Mouse (Mus musculus): ENCODE measurements around the gene Cd244a. TPM values are rescaled to one million over a fixed set of nuclear protein-coding genes. Genes with fewer than 3 reads are reported as not detected.
A peak's percentile ranks its signal among the peaks of the same experiment; 100 is the strongest.

Gene Cd244a
- total and polyA plus RNA-seq, 2 experiments from 2014 or later, result 0.05 TPM; not detected in 1

- Histone ChIP-seq H3K9ac (replicated peaks; ENCODE audit: low read length) (no peak overlapping the region), H3K36me3 (ENCODE audit: insufficient read depth, low read length) (no peaks in the 10 kb centered on the region), H3K4me3 (ENCODE audit: low read length) (no peak overlapping the region), H3K4me1 (ENCODE audit: insufficient read depth, low read length) (no peaks in the 10 kb centered on the region), H3K4me2 (ENCODE audit: low read depth, low read length) (no peak overlapping the region), H3K27ac (no peak overlapping the region), H3K27me3 (ENCODE audit: insufficient read depth, low read length) (no peaks in the 10 kb centered on the region), H3K9me3 (ENCODE audit: low read length) (no peaks in the 10 kb centered on the region)
- ATAC-seq, result no peak
- 82% methylated on average over 3 of the region's 3 CpGs for WGBS
- no peak for DNase-seq (ENCODE audit: low spot score)
- no peak for TF ChIP-seq CTCF (IDR thresholded peaks at IDR 0.05; ENCODE audit: low read depth)
Observed at GRCm38 (mm10) chr1:171627801-171628200, 68.8 kb downstream of the Cd244a start.

- WGBS, result 76% methylated on average over 6 of the region's 6 CpGs
- no peaks in the 10 kb centered on the region for H3K36me3 ChIP-seq (ENCODE audit: insufficient read depth, low read length)
- H3K9ac ChIP-seq (replicated peaks; ENCODE audit: low read length), result no peak overlapping the region
- DNase-seq (ENCODE audit: low spot score) (no peak), ATAC-seq (no peak)
- H3K27ac ChIP-seq, result no peak overlapping the region
- H3K4me3 ChIP-seq (ENCODE audit: low read length), result no peak overlapping the region
- no peaks in the 10 kb centered on the region for H3K27me3 ChIP-seq (ENCODE audit: insufficient read depth, low read length)
- no peak overlapping the region for H3K4me2 ChIP-seq (ENCODE audit: low read depth, low read length)
- H3K9me3 ChIP-seq (ENCODE audit: low read length), result no peaks in the 10 kb centered on the region
- H3K4me1 ChIP-seq (ENCODE audit: insufficient read depth, low read length), result no peaks in the 10 kb centered on the region
- TF ChIP-seq CTCF (IDR thresholded peaks at IDR 0.05; ENCODE audit: low read depth), result no peak
Observed at GRCm38 (mm10) chr1:171629168-171629567, 70.2 kb downstream of the Cd244a start.

GRCm38 (mm10) chr1:171630041-171630440 is 71.0 kb downstream of the Cd244a start:
- no peaks in the 10 kb centered on the region for H3K9me3 ChIP-seq (ENCODE audit: low read length)
- H3K4me2 ChIP-seq (ENCODE audit: low read depth, low read length), result no peak overlapping the region
- no peak for DNase-seq (ENCODE audit: low spot score)
- no peak overlapping the region for H3K27ac ChIP-seq
- no peak overlapping the region for H3K4me3 ChIP-seq (ENCODE audit: low read length)
- WGBS, result 81% methylated on average over 7 of the region's 7 CpGs
- no peak for TF ChIP-seq CTCF (IDR thresholded peaks at IDR 0.05; ENCODE audit: low read depth)
- H3K36me3 ChIP-seq (ENCODE audit: insufficient read depth, low read length), result no peaks in the 10 kb centered on the region
- no peak overlapping the region for H3K9ac ChIP-seq (replicated peaks; ENCODE audit: low read length)
- no peaks in the 10 kb centered on the region for H3K4me1 ChIP-seq (ENCODE audit: insufficient read depth, low read length)
- ATAC-seq, result no peak
- no peaks in the 10 kb centered on the region for H3K27me3 ChIP-seq (ENCODE audit: insufficient read depth, low read length)

- Histone ChIP-seq H3K4me2 (ENCODE audit: low read depth, low read length) (no peak overlapping the region), H3K36me3 (ENCODE audit: insufficient read depth, low read length) (no peaks in the 10 kb centered on the region), H3K27me3 (ENCODE audit: insufficient read depth, low read length) (no peaks in the 10 kb centered on the region), H3K9ac (replicated peaks; ENCODE audit: low read length) (no peak overlapping the region), H3K4me3 (ENCODE audit: low read length) (no peak overlapping the region), H3K9me3 (ENCODE audit: low read length) (no peaks in the 10 kb centered on the region), H3K4me1 (ENCODE audit: insufficient read depth, low read length) (no peaks in the 10 kb centered on the region), H3K27ac (no peak overlapping the region)
- DNase-seq (ENCODE audit: low spot score) (peak; percentile 7), ATAC-seq (no peak)
- TF ChIP-seq CTCF (IDR thresholded peaks at IDR 0.05; ENCODE audit: low read depth), result no peak
- WGBS, result 61% methylated on average over 4 of the region's 4 CpGs
Observed at GRCm38 (mm10) chr1:171630912-171631311, 71.9 kb downstream of the Cd244a start.

GRCm38 (mm10) chr1:171631447-171631846 is 72.5 kb downstream of the Cd244a start:
- ATAC-seq (no peak), DNase-seq (ENCODE audit: low spot score) (peak; percentile 13)
- Histone ChIP-seq H3K27me3 (ENCODE audit: insufficient read depth, low read length) (no peaks in the 10 kb centered on the region), H3K9ac (replicated peaks; ENCODE audit: low read length) (no peak overlapping the region), H3K4me2 (ENCODE audit: low read depth, low read length) (no peak overlapping the region), H3K4me1 (ENCODE audit: insufficient read depth, low read length) (no peaks in the 10 kb centered on the region), H3K4me3 (ENCODE audit: low read length) (no peak overlapping the region), H3K27ac (no peak overlapping the region), H3K36me3 (ENCODE audit: insufficient read depth, low read length) (no peaks in the 10 kb centered on the region), H3K9me3 (ENCODE audit: low read length) (no peaks in the 10 kb centered on the region)
- no peak for TF ChIP-seq CTCF (IDR thresholded peaks at IDR 0.05; ENCODE audit: low read depth)
- WGBS, result 60% methylated on average over 2 of the region's 2 CpGs

- H3K27me3 ChIP-seq (ENCODE audit: insufficient read depth, low read length), result no peaks in the 10 kb centered on the region
- DNase-seq (ENCODE audit: low spot score) (no peak), ATAC-seq (no peak)
- H3K4me3 ChIP-seq (ENCODE audit: low read length), result no peak overlapping the region
- H3K4me2 ChIP-seq (ENCODE audit: low read depth, low read length), result no peak overlapping the region
- WGBS, result 70% methylated on average over 6 of the region's 6 CpGs
- H3K36me3 ChIP-seq (ENCODE audit: insufficient read depth, low read length), result no peaks in the 10 kb centered on the region
- no peak for TF ChIP-seq CTCF (IDR thresholded peaks at IDR 0.05; ENCODE audit: low read depth)
- no peak overlapping the region for H3K9ac ChIP-seq (replicated peaks; ENCODE audit: low read length)
- no peaks in the 10 kb centered on the region for H3K9me3 ChIP-seq (ENCODE audit: low read length)
- no peaks in the 10 kb centered on the region for H3K4me1 ChIP-seq (ENCODE audit: insufficient read depth, low read length)
- no peak overlapping the region for H3K27ac ChIP-seq
Observed at GRCm38 (mm10) chr1:171635696-171636095, 76.7 kb downstream of the Cd244a start.

- no peak for DNase-seq (ENCODE audit: low spot score)
- Histone ChIP-seq H3K4me2 (ENCODE audit: low read depth, low read length) (no peak overlapping the region), H3K9ac (replicated peaks; ENCODE audit: low read length) (no peak overlapping the region), H3K9me3 (ENCODE audit: low read length) (no peaks in the 10 kb centered on the region), H3K4me3 (ENCODE audit: low read length) (no peak overlapping the region), H3K36me3 (ENCODE audit: insufficient read depth, low read length) (no peaks in the 10 kb centered on the region), H3K27ac (no peak overlapping the region), H3K4me1 (ENCODE audit: insufficient read depth, low read length) (no peaks in the 10 kb centered on the region), H3K27me3 (ENCODE audit: insufficient read depth, low read length) (no peaks in the 10 kb centered on the region)
- ATAC-seq, result no peak
- TF ChIP-seq CTCF (IDR thresholded peaks at IDR 0.05; ENCODE audit: low read depth), result no peak
- 72% methylated on average over 8 of the region's 8 CpGs for WGBS
Observed at GRCm38 (mm10) chr1:171637101-171637500, 78.1 kb downstream of the Cd244a start.
